In genomic region chr10:5369599-5369998, GRCm38 (mm10) we compare ENCODE assay signal across 21 mouse cellular contexts.
DNase-seq lines count a peak whose midpoint lies in the region; ATAC-seq and TF ChIP-seq lines count a peak whose summit lies in the region.
"Had no signal": no experiment of that assay in that cellular context is flagged by ENCODE, and none has a peak within 500 bp of the region (broad histone marks: within the 10 kb centered on the region; RNA-seq: fewer than 3 reads in every experiment).

No protein-coding gene starts in this region.

- H3K4me1 ChIP-seq in forebrain, embryonic 13.5 days: peaks cover 4% of the 10 kb centered on the region; the same call in 1 of the 2 replicates
- H3K4me1 ChIP-seq in forebrain, embryonic 14.5 days (ENCODE audit: control insufficient read depth, insufficient read depth, low read length): peaks cover 3% of the 10 kb centered on the region; the same call in 1 of the 2 replicates
- no peaks in the 10 kb centered on the region for H3K4me1 ChIP-seq in stomach, postnatal 0 days (replicated peaks; ENCODE audit: control insufficient read depth, insufficient read depth)
- H3K4me1 ChIP-seq: kidney, embryonic 15.5 days; liver, embryonic 12.5 days; midbrain, embryonic 15.5 days had no signal

- no peak overlapping the region for H3K27ac ChIP-seq in forebrain, embryonic 13.5 days
- H3K27ac ChIP-seq in forebrain, embryonic 14.5 days (ENCODE audit: low read depth, low read length): no peak overlapping the region
- no peak overlapping the region for H3K27ac ChIP-seq in stomach, postnatal 0 days (replicated peaks)
- H3K27ac ChIP-seq: heart, adult 2 months; kidney, embryonic 15.5 days; limb, embryonic 13.5 days; liver, embryonic 12.5 days; midbrain, embryonic 15.5 days had no signal

- H3K4me3 ChIP-seq in forebrain, embryonic 13.5 days: no peak overlapping the region
- H3K4me3 ChIP-seq in forebrain, embryonic 14.5 days (ENCODE audit: low read depth, low read length): no peak overlapping the region
- H3K4me3 ChIP-seq in stomach, postnatal 0 days (ENCODE audit: low read depth, low read length): no peak overlapping the region
- H3K4me3 ChIP-seq: heart, adult 2 months; kidney, embryonic 15.5 days; limb, embryonic 13.5 days; liver, embryonic 12.5 days; midbrain, embryonic 15.5 days had no signal

- TF ChIP-seq EP300 in stomach, postnatal 0 days (optimal IDR thresholded peaks at IDR 0.05): no peak

- H3K36me3 ChIP-seq in forebrain, embryonic 13.5 days (ENCODE audit: poor library complexity, severe bottlenecking): no peaks in the 10 kb centered on the region
- no peaks in the 10 kb centered on the region for H3K36me3 ChIP-seq in forebrain, embryonic 14.5 days (ENCODE audit: control insufficient read depth, insufficient read depth, low read length)
- H3K36me3 ChIP-seq in stomach, postnatal 0 days (ENCODE audit: control insufficient read depth, insufficient read depth, low read length): no peaks in the 10 kb centered on the region
- H3K36me3 ChIP-seq: kidney, embryonic 15.5 days; limb, embryonic 13.5 days; liver, embryonic 12.5 days; midbrain, embryonic 15.5 days had no signal

- H3K27me3 ChIP-seq in forebrain, embryonic 13.5 days: no peaks in the 10 kb centered on the region
- no peaks in the 10 kb centered on the region for H3K27me3 ChIP-seq in forebrain, embryonic 14.5 days (replicated peaks; ENCODE audit: control insufficient read depth, insufficient read depth, low read length)
- H3K27me3 ChIP-seq in stomach, postnatal 0 days (ENCODE audit: control insufficient read depth, insufficient read depth, low read length): no peaks in the 10 kb centered on the region
- H3K27me3 ChIP-seq: kidney, embryonic 15.5 days; limb, embryonic 13.5 days; liver, embryonic 12.5 days; midbrain, embryonic 15.5 days had no signal

- no peaks in the 10 kb centered on the region for H3K9me3 ChIP-seq in forebrain, embryonic 13.5 days (replicated peaks)
- H3K9me3 ChIP-seq in forebrain, embryonic 14.5 days (replicated peaks; ENCODE audit: control insufficient read depth, low read length): no peaks in the 10 kb centered on the region
- H3K9me3 ChIP-seq in stomach, postnatal 0 days (ENCODE audit: control insufficient read depth, low read length): no peaks in the 10 kb centered on the region
- H3K9me3 ChIP-seq: kidney, embryonic 15.5 days; limb, embryonic 13.5 days; liver, embryonic 12.5 days; midbrain, embryonic 15.5 days had no signal

- DNase-seq in forebrain, embryonic 14.5 days (ENCODE audit: low spot score): no peak
- peak; percentile 48 for DNase-seq in layer of hippocampus, adult 11-12 months (ENCODE audit: low spot score)
- DNase-seq in layer of hippocampus, postnatal 14 days (ENCODE audit: low spot score in 2 of 2): no peak
- peak; percentile 21 for DNase-seq in cerebellum, adult 11 months
- DNase-seq in cerebellum, postnatal 10 days: peak; percentile 19 to 36
- no peak for DNase-seq in embryo, embryonic 9.5 days (ENCODE audit: extremely low spot score)
- no peak for DNase-seq in stomach, postnatal 0 days (ENCODE audit: low spot score)
- DNase-seq: adrenal gland, postnatal 10 days; embryo, embryonic 11 days; forebrain, postnatal 0 days; gastrocnemius, postnatal 36 days; heart, adult 2 months; kidney, postnatal 36 days; lung, adult 18-20 months; thymus, postnatal 14 days had no signal

- ATAC-seq in forebrain, embryonic 13.5 days: 0 out of 2 replicates have a peak, but pooled peaks have one; percentile 27
- no peak for ATAC-seq in forebrain, embryonic 14.5 days
- no peak for ATAC-seq in stomach, postnatal 0 days (ENCODE audit: low FRiP score, low TSS enrichment)
- ATAC-seq: forebrain, postnatal 0 days; intestine, postnatal 0 days; liver, embryonic 12.5 days; midbrain, embryonic 15.5 days had no signal

- WGBS in forebrain, embryonic 13.5 days: 82% methylated on average over 4 of the region's 4 CpGs
- 75% methylated on average over 4 of the region's 4 CpGs for WGBS in forebrain, embryonic 14.5 days
- 49% methylated on average over 4 of the region's 4 CpGs for WGBS in stomach, postnatal 0 days

- no peak overlapping the region for H3K4me2 ChIP-seq in forebrain, embryonic 13.5 days
- no peak overlapping the region for H3K4me2 ChIP-seq in forebrain, embryonic 14.5 days (ENCODE audit: low read length)
- no peak overlapping the region for H3K4me2 ChIP-seq in stomach, postnatal 0 days (replicated peaks; ENCODE audit: low read depth)
- H3K4me2 ChIP-seq: kidney, embryonic 15.5 days; limb, embryonic 13.5 days; liver, embryonic 12.5 days; midbrain, embryonic 15.5 days had no signal

- H3K9ac ChIP-seq in forebrain, embryonic 13.5 days: no peak overlapping the region
- no peak overlapping the region for H3K9ac ChIP-seq in forebrain, embryonic 14.5 days (ENCODE audit: low read length)
- no peak overlapping the region for H3K9ac ChIP-seq in stomach, postnatal 0 days (ENCODE audit: low read length)
- H3K9ac ChIP-seq: forebrain, postnatal 0 days; kidney, embryonic 15.5 days; limb, embryonic 13.5 days; liver, embryonic 12.5 days; midbrain, embryonic 15.5 days had no signal

- no peak for TF ChIP-seq CTCF in stomach, postnatal 0 days (IDR thresholded peaks at IDR 0.05; ENCODE audit: low read depth)

Comparison
In these comparisons a context has a peak if more than half of its experiments do, and no peak if none do; other contexts are left out.
1. DNase-seq: peak in layer of hippocampus, adult 11-12 months (single experiment), cerebellum, adult 11 months (single experiment) and cerebellum, postnatal 10 days (2 of 2); none in forebrain, embryonic 14.5 days (single experiment), layer of hippocampus, postnatal 14 days (0 of 2), embryo, embryonic 9.5 days (single experiment) and stomach, postnatal 0 days (single experiment).